Mouse (Mus musculus) embryonic facial prominence, embryonic 15.5 days (tissue): ENCODE results near the gene Capn11. TPM values are rescaled to one million over a fixed set of nuclear protein-coding genes. Genes with fewer than 3 reads are reported as not detected.

Experiments used
- ATAC-seq: fragments of 200-750 bp; cut with Nextera tagmentation; 2 replicates; pipeline ENCODE4 v1.8.0; 2017; ENCODE audit warnings: low read depth, moderate TSS enrichment; ENCODE audit not compliant: insufficient number of reproducible peaks, low FRiP score, low TSS enrichment
- H3K27ac ChIP-seq: fragments of 300-500 bp; sonication (generic); replicated peaks from 2 replicates; pipeline ENCODE4 v1.5.1; 2015; ENCODE audit warnings: mild to moderate bottlenecking, inconsistent platforms
- H3K27me3 ChIP-seq: fragments of 300-500 bp; sonication (generic); 2 replicates; pipeline ENCODE4 v1.6.1; 2015; ENCODE audit warnings: inconsistent platforms
- H3K36me3 ChIP-seq: fragments of 300-500 bp; sonication (generic); 2 replicates; pipeline ENCODE4 v1.6.1; 2015; ENCODE audit warnings: mild to moderate bottlenecking, inconsistent platforms
- H3K4me1 ChIP-seq: fragments of 300-500 bp; sonication (generic); 2 replicates; pipeline ENCODE4 v1.6.1; 2015; ENCODE audit warnings: inconsistent platforms
- H3K4me2 ChIP-seq: fragments of 300-500 bp; sonication (generic); replicated peaks from 2 replicates; pipeline ENCODE4 v1.6.1; 2015; ENCODE audit warnings: mild to moderate bottlenecking, inconsistent platforms
- H3K4me3 ChIP-seq: fragments of 300-500 bp; sonication (generic); replicated peaks from 2 replicates; pipeline ENCODE4 v1.5.1; 2015; ENCODE audit warnings: mild to moderate bottlenecking, inconsistent platforms
- H3K9ac ChIP-seq: fragments of 300-500 bp; sonication (generic); 2 replicates; pipeline ENCODE4 v1.6.1; 2015; ENCODE audit warnings: inconsistent platforms
- H3K9me3 ChIP-seq: fragments of 300-500 bp; sonication (generic); replicated peaks from 2 replicates; pipeline ENCODE4 v1.6.1; 2016; ENCODE audit warnings: inconsistent platforms
- WGBS: fragments of 180-500 bp; shearing (Covaris S2); methylation state at CpG from one replicate; pipeline ENCODE4 v1.1.7; 2015; 5-methylcytosine and 5-hydroxymethylcytosine counted together
- polyA plus RNA-seq: library from polyadenylated mRNA; unstranded; fragments of >200 nt; fragmentation: Nextera tagmentation; extraction: Ambion mirVana; gene quantifications from 2 replicates; pipeline ENCODE4 v1.2.1, GENCODE M21; 2015

The Capn11 gene
- polyA plus RNA-seq, 1 experiment from 2014 or later: 0.77 TPM

GRCm38 (mm10) chr17:45597787-45598186 lies 61.3 kb downstream of the Capn11 start:
- H3K9ac ChIP-seq: no peak overlapping the region
- peaks cover 16% of the 10 kb centered on the region for H3K27me3 ChIP-seq
- peaks cover 68% of the 10 kb centered on the region for H3K4me1 ChIP-seq

GRCm38 (mm10) chr17:45596631-45597396 lies 62.3 kb downstream of the Capn11 start:
- no peak overlapping the region for H3K4me3 ChIP-seq
- H3K4me1 ChIP-seq: peaks cover 74% of the 10 kb centered on the region
- WGBS: 29% methylated on average over 11 of the region's 11 CpGs
- peak overlapping the region; percentile 58; the same call in 1 of the 2 replicates for H3K27ac ChIP-seq
- peaks cover 13% of the 10 kb centered on the region for H3K27me3 ChIP-seq
- no peaks in the 10 kb centered on the region for H3K36me3 ChIP-seq
- H3K9ac ChIP-seq: no peak overlapping the region
- 0 out of 2 replicates have a peak overlapping the region, but pooled peaks have one; percentile 1 for H3K4me2 ChIP-seq
- no peaks in the 10 kb centered on the region for H3K9me3 ChIP-seq
- ATAC-seq: peak; percentile 30; the same call in 1 of the 2 replicates

More at GRCm38 (mm10) chr17:45597787-45598186, 61.3 kb downstream of the Capn11 start:
- Histone ChIP-seq H3K9me3 (no peaks in the 10 kb centered on the region), H3K36me3 (no peaks in the 10 kb centered on the region), H3K4me2 (no peak overlapping the region), H3K4me3 (no peak overlapping the region), H3K27ac (no peak overlapping the region)
- no peak for ATAC-seq
- 29% methylated on average over 3 of the region's 3 CpGs for WGBS

DNA sequence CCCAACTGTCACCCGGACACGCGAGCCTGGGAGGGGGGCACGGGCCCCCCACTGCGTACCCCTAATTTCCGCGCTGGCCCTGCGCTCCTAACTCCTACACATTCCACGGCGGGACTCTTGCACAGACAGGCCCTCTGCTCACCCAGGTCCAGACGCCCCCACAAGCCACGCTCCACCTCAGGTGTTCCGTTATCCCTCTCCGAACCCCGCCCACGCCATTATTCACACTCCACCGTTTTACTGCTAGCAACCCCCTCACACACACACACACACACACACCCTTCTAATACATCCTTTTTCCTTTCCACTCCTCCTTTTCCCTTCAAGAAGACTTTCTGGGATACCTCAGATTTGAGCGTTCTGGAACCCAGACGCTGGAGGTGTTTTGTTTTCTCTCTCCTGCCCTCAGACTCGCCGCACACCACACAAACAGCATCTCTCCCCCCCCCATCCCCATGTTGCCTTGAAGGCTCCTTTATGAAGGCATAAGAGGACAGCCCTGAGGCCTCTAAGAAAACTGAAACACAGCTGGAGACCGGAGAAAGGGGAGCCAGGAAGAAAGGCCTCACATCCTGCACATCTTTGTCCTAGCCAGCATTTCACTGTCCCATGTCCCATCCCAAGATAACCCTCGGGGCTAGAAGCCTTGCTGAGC lies 63.3 kb downstream of the Capn11 start:
- Histone ChIP-seq H3K27me3 (0 out of 2 replicates have a peak, but pooled peaks cover 3% of the 10 kb centered on the region), H3K27ac (peak overlapping the region; percentile 22; the same call in 1 of the 2 replicates), H3K9ac (peak overlapping the region; percentile 39), H3K4me2 (peak overlapping the region; percentile 96), H3K9me3 (no peaks in the 10 kb centered on the region), H3K4me3 (peak overlapping the region; percentile 52), H3K36me3 (no peaks in the 10 kb centered on the region), H3K4me1 (peaks cover 76% of the 10 kb centered on the region)
- WGBS: 9% methylated on average over 23 of the region's 23 CpGs
- no peak for ATAC-seq

GRCm38 (mm10) chr17:45594881-45595735 lies 64.0 kb downstream of the Capn11 start:
- Histone ChIP-seq H3K27ac (peak overlapping the region; percentile 22; the same call in 1 of the 2 replicates), H3K27me3 (no peaks in the 10 kb centered on the region), H3K36me3 (no peaks in the 10 kb centered on the region), H3K4me2 (peak overlapping the region; percentile 96), H3K4me1 (peaks cover 72% of the 10 kb centered on the region), H3K4me3 (peak overlapping the region; percentile 52), H3K9me3 (no peaks in the 10 kb centered on the region), H3K9ac (peak overlapping the region; percentile 39)
- 1% methylated on average over 56 of the region's 58 CpGs for WGBS
- peak; percentile 77 for ATAC-seq

GRCm38 (mm10) chr17:45594195-45594594 lies 64.9 kb downstream of the Capn11 start:
- 34% methylated on average over 8 of the region's 8 CpGs for WGBS
- peaks cover 65% of the 10 kb centered on the region for H3K4me1 ChIP-seq

GRCm38 (mm10) chr17:45593479-45593878 lies 65.6 kb downstream of the Capn11 start:
- WGBS: 35% methylated on average over 8 of the region's 8 CpGs
- H3K27me3 ChIP-seq: no peaks in the 10 kb centered on the region
- 0 out of 2 replicates have a peak overlapping the region, but pooled peaks have one; percentile 31 for H3K27ac ChIP-seq
- H3K4me1 ChIP-seq: peaks cover 63% of the 10 kb centered on the region
- peaks cover 10% of the 10 kb centered on the region; the same call in 1 of the 2 replicates for H3K36me3 ChIP-seq
- peak overlapping the region; percentile 52; the same call in 1 of the 2 replicates for H3K4me3 ChIP-seq
- H3K9ac ChIP-seq: no peak overlapping the region; the same call in 1 of the 2 replicates
- no peaks in the 10 kb centered on the region for H3K9me3 ChIP-seq
- no peak for ATAC-seq
- H3K4me2 ChIP-seq: peak overlapping the region; percentile 96

More at GRCm38 (mm10) chr17:45594195-45594594, 64.9 kb downstream of the Capn11 start:
- no peak overlapping the region for H3K27ac ChIP-seq
- H3K9me3 ChIP-seq: no peaks in the 10 kb centered on the region
- ATAC-seq: no peak
- H3K4me2 ChIP-seq: peak overlapping the region; percentile 96
- 0 out of 2 replicates have a peak, but pooled peaks cover 4% of the 10 kb centered on the region for H3K36me3 ChIP-seq
- no peaks in the 10 kb centered on the region for H3K27me3 ChIP-seq
- H3K9ac ChIP-seq: no peak overlapping the region
- H3K4me3 ChIP-seq: peak overlapping the region; percentile 52

- Histone ChIP-seq H3K9me3 (no peaks in the 10 kb centered on the region), H3K4me2 (peak overlapping the region; percentile 28), H3K9ac (peak overlapping the region; percentile 7; the same call in 1 of the 2 replicates), H3K36me3 (peaks cover 16% of the 10 kb centered on the region; the same call in 1 of the 2 replicates), H3K4me1 (peaks cover 63% of the 10 kb centered on the region), H3K4me3 (peak overlapping the region; percentile 52; the same call in 1 of the 2 replicates), H3K27ac (peak overlapping the region; percentile 31), H3K27me3 (no peaks in the 10 kb centered on the region)
- WGBS: 49% methylated on average over 8 of the region's 8 CpGs
- no peak for ATAC-seq
Measured at GRCm38 (mm10) chr17:45592606-45593431, 66.3 kb downstream of the Capn11 start.

DNA sequence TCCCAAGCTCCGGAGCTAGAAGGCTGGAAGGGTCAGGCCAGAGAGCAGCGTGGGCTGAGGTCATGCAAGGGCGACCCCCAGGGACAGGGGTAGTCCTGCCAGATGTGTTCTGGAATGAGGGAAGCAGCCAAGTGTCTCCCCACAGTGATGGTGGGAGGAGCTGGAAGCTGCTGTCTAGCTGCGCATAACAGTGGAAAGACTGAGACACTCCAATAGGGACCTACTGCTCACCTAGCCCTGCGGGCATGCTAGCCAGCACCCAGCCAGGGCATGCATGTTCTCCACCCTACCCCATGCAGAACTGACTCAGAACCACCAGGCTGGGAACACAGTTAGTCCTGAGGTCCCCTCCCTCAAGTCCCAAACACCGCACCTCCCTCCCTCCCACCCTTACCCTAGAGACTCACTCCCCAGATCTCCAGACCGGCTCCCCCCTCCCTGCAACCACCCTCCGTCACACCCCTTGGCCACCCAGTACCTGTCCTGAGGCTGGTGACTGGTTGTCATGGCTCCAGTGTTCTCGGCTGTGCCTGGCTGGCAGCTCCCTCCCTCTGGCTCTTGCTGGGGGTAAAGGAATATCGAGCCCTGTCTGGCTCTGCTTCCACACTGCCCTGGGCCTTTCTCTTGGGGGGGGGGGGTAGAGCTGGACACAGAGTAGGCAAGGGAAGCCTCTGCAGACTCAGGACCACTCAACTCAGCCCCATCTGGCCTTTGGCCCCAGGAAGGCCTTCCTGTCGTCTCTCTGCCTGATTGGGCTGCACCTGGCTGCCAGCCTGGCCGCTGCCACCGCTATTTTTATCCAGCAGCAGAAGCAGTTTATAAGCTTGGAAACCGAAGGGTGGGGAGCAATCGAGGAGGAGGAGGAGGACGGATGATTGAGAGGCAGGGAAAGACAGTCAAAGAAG lies 67.2 kb downstream of the Capn11 start:
- Histone ChIP-seq H3K9ac (peak overlapping the region; percentile 7; the same call in 1 of the 2 replicates), H3K4me3 (no peak overlapping the region; the same call in 1 of the 2 replicates)

DNA sequence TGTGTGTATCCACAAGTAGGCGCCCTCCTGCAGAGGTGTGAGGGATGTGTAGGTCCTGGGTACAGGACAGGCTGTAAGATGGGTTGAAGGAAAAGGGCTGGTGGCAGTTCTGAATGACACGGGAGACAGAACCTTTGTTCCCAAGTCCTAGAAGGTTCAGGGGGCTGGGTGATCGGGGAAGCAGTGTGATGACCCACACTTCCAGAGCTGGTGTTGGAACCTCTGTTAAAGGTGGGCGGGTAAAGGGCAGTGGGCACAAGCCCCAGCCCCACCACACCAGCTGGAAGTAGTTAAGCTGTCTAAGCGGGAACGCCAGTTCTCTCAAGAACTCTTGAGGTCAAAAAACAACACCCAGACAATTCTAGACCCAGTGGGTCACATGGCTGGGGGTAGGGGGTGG lies 68.7 kb downstream of the Capn11 start:
- H3K27me3 ChIP-seq: no peaks in the 10 kb centered on the region
- peaks cover 50% of the 10 kb centered on the region for H3K4me1 ChIP-seq
- H3K9ac ChIP-seq: no peak overlapping the region
- H3K9me3 ChIP-seq: no peaks in the 10 kb centered on the region
- H3K36me3 ChIP-seq: peaks cover 29% of the 10 kb centered on the region
- no peak for ATAC-seq
- H3K27ac ChIP-seq: no peak overlapping the region
- H3K4me2 ChIP-seq: no peak overlapping the region
- no peak overlapping the region for H3K4me3 ChIP-seq
- WGBS: 65% methylated on average over 6 of the region's 6 CpGs

More for the DNA sequence above, 67.2 kb downstream of the Capn11 start:
- ATAC-seq: no peak
- peaks cover 60% of the 10 kb centered on the region for H3K4me1 ChIP-seq
- H3K27me3 ChIP-seq: no peaks in the 10 kb centered on the region
- H3K4me2 ChIP-seq: peak overlapping the region; percentile 28
- peak overlapping the region; percentile 31 for H3K27ac ChIP-seq
- no peaks in the 10 kb centered on the region for H3K9me3 ChIP-seq
- WGBS: 40% methylated on average over 16 of the region's 16 CpGs
- H3K36me3 ChIP-seq: peaks cover 22% of the 10 kb centered on the region
